Mouse (Mus musculus) left cerebral cortex, postnatal 4 days (tissue): Measurements from ENCODE around the gene Top1. TPM values are rescaled to one million over a fixed set of nuclear protein-coding genes. Genes with fewer than 3 reads are reported as not detected.
A peak's percentile ranks its signal among the peaks of the same experiment; 100 is the strongest.

Experiments
- DNase-seq: peaks from one replicate; pipeline ENCODE4 v3.0.0-alpha.2; 2022
- intact Hi-C: fragments of 180-260 bp; cut with DNase I; formaldehyde crosslinking; loops from one replicate; pipeline ENCODE4 v1.15.1; 2025
- total RNA-seq, 2 experiments: library from RNA; stranded (reverse); gene quantifications; 2 replicates each; pipeline ENCODE4 v1.2.3; 2021

The Top1 gene
- total RNA-seq, 2 experiments from 2014 or later: 105 to 122 TPM

DNA sequence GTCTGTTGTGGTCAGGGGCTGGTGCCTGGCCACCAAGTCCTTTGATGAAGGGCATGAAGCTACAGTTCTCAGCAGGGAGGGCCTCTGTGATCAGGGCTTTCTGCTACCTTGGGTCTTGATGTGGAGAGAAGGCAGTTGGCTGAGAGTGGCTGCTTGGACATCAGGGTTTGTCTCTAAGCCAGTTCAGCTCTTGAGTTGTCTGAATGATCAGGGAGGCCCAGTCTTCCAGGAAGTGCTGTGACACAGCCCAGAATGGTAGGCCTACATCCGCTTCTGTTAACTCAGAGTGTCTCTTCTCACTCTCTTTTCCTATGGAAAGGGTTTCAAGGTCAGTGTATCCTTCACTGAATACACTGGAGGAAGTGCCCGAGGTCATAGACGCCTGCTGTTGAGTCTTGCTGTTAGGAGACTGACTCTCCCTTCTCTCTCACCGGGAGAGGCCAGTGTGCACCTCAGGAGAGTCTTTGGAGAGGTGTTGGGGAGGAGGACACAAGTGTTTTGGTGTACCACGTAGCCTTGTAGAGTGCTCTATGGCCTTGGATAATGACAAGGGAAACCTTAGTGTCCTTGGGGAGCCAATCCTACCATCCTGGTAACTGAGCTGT is 90.1 kb downstream of the Top1 start:
- intact Hi-C loops: no loop called here
- no peak for DNase-seq

DNA sequence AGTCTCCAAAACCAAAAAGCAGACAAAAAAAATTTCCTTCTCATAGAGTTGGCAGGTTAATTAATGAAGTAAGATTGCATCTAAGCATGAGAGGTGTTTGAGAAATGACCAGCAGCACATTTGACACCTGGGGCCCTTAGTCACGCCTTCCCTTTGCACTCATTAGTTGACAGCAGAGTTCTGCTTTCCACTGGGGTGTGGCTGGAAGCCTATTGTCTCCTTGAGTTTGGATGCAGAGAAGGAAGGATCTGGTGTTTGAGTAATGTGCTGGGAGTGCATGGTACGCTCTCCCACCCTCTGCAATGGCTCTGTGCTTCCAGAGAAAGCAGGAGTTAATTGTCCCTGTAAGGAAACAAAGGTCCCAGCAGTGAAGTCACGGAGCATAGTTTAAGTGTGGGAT is 90.8 kb downstream of the Top1 start:
- no peak for DNase-seq

DNA sequence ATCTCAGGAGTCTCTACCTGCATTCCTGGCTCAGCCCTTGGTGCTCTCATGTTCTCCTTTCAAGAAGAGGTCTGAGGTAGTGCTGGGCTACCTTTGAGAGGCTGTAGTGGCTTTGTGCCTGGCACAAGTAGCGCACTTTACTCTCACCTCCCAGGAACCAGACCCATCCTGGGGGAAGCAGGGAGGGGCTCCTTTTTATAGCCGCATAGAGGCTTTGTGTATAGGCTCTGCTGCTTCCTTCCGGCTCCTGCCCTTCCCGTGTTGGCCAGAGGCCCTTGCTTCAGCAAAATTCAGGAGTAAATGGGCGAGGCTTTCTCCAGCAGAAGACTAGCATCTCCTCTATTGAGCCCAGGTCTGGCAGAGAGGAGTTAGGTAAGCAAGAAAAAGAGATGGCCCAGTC is 92.7 kb downstream of the Top1 start:
- intact Hi-C loops: no loop called here
- DNase-seq: no peak

More for the DNA sequence above, 90.8 kb downstream of the Top1 start:
- intact Hi-C loops: no loop called here

DNA sequence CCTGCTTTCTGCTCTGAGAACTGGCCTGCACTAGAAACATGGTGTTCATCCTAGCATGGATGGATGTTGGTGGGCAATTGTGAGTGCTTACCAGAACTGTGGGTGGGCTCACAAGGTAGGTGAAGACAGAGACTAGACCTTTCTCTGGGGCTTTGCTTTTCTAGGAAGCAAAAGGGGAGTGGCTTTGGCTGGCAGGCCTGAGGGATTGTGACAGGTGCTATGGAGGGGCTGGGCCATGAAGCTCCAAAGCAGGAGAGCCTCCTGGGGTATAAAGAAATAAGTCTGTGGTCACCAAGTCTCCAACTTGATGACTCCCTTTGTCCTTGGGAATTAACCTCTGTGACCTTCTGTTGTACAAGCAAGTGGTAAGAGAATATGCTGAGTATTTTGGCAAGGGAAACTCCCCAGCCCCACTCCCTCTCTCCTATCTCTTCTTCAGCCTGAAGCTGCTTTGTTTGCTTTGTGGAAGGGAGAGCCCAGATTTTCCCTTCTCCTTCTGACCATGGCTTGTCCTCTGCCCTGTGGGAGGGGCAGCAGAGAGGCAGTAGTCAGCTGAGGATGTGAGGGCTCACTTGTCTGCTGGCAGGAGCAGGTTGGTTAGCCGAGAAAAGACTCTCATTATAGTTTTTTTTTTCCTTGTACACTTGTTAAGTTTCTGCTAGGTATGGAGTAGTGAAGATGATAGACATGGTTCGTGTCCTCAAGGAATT is 94.1 kb downstream of the Top1 start:
- intact Hi-C loops: no loop called here
- no peak for DNase-seq

DNA sequence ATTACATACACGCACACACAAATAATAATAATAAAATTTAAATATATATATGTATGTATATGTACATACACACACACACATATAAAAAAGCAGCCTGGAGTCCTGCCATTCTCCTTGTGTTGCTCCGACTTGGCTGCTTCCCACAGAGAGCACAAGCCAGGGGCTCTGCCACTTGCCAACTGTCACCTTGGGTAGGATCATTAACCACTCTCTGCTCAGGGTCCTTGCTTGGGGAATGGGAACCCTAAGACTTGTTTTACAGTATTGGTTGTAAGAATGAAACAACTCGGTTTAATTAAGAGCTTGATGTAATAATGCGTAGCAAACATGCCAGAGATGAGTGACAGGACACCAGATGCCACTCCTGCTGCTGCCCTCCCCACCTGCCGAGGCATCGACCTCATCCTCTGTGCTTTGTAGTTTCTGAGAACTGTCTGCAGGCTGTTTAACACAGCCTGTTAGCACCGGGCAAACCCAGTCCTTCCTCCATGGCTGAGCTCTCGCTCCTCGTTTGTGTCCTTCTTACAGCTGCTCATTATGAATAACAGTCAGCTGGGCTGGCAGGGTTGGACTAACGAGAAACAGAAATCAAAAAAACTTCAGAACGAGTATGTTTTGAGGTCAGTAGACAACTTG is 95.0 kb downstream of the Top1 start:
- intact Hi-C loops: no loop called here
- DNase-seq: peak; percentile 45

DNA sequence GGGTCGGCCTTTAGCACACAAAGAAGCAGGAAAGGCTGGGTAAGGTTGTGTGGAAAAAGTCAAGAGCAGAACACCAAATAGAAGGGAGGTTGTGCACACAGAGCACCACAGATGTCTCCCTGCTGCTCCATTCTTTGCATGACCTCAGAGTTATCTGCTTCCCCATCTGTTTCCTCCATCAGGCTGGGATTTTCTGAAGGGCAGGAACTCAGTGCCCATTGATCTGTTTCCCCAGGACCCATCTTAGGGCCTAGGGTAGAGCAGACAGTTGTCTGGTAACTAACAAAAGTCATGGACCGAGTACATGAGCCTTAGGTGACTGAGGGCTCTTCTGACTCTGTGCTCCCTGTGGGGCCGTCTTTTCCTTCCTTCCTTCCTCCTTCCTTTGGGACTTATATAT is 95.9 kb downstream of the Top1 start:
- intact Hi-C loops: no loop called here
- DNase-seq: no peak

DNA sequence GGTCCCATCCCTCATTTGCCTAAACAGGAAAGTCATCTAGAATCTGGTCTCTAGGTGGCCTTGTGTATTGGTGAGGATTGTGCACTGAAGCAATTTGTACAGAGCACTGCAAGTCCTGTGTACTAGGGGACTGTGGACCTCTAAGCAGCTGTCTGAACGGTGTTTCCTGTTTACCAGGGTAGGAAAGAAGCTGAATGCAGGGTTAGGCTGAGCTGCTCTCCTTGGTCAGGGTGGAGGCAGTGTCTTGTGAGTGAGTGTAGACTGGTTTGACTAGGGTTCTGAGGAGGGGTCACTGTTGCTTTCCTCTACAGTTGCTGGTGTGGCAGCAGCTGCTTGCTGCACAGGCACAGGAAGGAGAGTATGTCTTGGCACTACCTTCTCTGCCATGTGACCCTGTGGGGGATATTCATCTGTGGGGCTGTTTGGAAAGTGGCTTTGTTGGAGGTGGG is 96.5 kb downstream of the Top1 start:
- intact Hi-C loops: no loop called here
- no peak for DNase-seq

DNA sequence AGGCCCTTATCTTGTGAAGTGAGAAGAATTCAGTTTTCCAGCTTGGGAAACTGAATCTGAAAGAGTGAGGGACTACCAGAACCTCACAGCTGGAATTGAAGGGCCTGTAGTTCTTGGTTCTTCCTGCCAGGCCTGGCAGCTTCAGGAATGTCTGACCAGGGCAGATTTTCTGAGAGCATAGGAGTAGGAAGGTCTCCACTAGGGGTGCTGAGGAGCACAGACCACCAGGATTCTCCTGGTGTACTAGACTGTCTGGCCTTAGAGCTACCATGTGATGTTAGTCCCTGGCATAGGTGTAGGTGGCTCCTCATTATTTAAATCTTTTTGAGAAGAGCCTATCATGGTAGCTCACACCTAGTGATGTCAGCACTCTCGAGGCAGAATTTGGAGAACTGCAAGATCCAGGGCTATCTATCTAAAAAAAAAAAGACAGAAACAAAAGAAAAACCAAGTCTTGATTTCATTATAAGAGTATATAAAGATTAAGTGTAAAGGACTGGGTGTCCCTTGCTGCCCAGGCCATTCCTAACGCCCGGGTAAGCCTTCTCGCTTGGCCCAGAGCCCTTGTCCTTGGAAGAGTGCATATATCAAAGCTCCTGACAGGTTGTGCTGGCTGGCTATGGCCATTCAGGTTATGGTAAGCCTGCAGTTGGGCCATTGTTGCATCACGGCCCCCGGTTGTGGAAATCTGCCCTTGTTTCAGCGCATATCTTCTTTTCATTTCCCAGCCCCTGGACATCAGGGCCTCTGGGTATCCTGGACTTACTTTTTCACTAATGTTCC is 98.5 kb downstream of the Top1 start:
- intact Hi-C loops: no loop called here
- peak; percentile 78 for DNase-seq

DNA sequence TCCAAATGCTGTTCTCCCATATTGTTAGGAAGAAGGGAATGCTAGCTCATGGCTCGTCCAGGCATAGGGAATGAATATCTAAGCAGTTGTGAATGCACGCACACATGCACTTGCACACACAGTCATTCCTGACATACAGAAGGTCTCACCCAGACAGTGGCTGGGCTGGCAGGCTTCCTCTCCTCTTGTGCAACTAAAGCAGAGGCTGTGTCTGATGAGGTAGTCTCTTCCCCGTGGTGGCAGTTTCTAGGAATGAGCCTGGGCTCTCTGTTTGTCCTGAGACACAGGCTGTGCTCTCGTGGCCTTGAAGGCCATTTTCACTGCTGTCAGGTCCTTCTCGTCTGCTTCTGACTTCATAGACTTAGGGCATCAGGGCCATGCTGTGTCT is 99.1 kb downstream of the Top1 start:
- no peak for DNase-seq
- intact Hi-C loops: no loop called here

DNA sequence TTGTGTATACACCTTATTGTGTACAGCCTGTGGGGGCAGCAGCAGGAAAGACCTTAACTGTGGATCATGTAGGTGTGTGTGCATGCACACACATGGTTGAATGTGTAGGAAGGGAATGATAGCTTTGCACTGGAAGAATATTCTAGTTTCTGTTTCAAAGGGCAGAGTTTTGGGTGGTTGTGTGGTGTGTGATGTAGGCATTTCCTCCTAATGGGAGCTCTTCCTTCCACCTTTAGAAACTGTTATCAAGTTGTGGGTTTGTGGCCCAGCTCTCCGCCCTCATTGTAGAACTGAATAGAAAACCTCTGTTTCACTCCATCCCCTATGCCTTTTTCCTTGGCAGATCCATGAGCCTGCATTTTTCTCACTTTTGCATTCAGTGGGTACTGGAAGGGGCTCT is 99.8 kb downstream of the Top1 start:
- intact Hi-C loops: no loop called here
- DNase-seq: no peak

DNA sequence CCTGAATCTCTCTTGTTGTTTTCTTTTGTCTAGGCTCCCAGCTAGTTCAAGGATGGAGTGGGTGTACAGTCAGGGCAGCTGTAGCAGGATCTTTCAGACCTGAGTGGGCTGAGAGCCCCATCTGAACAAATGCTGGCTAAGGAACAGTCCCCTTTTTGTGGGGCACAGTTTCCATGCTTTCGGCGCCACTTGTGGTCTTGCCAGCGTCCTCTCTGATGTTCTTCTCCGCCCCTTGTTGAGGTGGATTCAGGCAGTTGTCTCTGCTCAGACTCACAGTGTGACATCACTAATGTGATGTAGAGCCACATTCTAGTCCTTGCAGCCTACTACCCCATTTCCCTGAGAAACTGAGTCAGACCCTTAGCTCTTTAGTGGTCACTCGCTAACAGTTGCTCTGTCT is 100.9 kb downstream of the Top1 start:
- no peak for DNase-seq
- intact Hi-C loops: no loop called here

DNA sequence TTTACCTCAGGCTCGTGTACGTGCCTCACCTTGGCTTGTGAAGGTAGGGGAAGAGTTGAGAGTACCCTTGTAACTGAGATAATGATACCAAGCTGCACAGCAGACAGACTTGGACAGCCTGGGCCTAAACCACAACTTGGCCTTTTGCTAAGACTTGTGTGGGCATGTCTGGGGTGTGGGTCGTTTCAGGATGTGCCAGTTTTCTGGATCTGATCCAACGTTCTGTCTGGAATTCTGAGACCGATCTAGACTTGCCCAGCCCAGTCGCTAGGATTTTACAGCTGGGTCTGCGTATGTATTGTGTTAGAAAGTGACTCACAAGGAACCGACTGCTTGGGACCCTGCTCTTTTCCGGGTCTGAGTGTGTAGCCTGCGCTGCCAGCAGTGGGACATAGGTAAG is 101.4 kb downstream of the Top1 start:
- intact Hi-C loops: no loop called here
- DNase-seq: no peak

DNA sequence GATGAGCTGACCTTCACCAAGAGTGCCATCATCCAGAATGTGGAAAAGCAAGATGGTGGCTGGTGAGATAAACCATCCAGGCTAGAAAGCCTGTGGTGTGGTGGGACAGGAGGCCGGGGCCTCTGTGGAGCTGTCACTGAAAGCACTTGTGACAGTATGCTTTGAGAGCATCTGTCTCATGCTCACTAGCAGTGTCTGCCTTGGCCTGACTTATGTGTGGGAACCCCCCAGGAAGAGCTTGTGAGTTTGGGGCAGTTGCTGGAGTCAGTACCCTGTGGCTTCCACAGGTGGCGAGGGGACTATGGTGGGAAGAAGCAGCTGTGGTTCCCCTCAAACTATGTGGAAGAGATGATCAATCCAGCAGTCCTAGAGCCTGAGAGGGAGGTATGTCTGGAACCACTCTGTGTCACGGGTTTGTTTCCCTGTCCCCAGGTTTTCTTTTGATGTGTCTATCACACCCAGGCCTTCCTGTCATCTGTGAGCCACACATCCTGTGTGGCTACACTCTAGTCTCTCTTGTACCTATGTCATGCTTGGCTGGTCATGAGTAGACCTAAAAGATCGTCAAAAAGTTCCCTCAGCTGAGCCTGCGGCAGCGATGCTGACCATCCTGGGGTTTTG is 111.0 kb downstream of the Top1 start:
- intact Hi-C loops: no loop called here
- no peak for DNase-seq

DNA sequence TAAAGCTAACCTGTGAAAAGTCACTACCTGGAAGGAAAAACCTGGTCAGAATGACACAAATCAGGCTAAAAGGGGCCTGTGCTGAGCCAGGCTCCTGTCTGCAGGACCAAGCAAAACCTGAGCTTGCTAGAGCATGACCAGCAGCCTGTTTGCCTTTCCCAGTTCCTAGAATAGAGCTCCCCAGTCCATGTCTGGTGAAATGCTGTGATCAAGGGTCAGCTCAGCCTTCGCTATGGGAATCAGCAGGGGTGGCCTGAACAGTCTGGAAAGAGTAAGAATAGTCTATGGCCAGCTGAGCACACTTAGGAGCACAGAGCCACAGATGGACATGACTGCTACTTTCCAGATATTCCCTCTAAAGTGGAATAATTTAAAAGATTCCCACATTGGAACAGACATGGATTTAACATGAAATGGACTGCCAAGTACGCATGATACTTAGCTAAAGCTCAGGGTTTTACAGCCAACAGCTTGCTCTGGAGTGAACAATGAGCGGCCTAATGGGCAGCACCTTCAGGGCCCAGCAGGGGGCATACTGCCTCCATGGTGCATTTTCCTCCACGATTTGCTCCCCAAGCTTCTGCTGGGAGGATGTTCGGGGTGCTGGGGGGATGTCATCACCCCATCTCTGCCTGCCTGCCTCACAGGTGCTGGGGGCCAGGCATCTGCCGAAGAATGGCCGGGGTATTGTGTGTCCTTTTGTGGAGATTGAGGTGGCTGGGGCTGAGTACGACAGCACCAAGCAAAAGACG is 114.9 kb downstream of the Top1 start:
- intact Hi-C loops: loop anchor here (10.0 kb wide), 1 partner anchor 114 kb away; the partner anchor contains the start of gene Zhx3
- no peak for DNase-seq

DNA sequence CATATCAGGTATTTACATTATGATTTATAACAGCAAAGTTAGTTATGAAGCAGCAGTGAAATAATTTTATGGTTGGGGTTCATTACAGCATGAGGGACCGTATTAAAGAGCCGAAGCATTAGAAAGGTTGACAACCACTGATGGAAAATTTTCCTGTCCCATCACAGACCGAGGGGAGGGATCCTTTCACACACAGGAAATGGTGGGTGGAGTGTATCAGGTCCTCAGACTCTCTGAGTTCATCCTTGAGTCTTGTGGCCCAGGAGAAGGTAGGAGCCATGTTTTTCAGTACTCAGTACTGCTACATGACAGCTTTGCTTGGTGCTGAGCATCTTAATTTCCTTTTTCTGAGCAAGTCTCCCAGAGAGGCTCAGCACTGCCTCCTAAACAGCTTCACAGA is 118.1 kb downstream of the Top1 start:
- intact Hi-C loops: loop anchor here (10.0 kb wide), 1 partner anchor 111 kb away; the partner anchor contains the start of gene Zhx3
- DNase-seq: no peak

DNA sequence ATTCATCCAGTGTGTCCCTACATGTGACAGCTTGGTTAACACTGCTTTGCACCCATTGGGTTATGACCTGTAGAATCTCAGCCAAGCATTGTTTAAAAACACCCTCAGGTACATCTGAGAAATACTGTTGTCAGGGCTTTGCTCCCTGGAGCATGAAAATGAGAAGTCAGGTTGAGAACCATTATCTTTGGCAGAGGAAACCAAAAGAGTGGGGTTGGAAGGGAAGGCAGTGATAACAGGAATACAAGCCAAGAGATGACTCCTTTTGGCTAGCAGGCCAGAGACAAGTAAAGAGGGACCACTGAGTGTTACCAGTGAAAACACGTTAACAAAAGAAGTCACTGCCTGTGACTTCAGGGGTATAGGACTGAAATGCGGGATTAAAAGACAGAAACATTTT is 118.7 kb downstream of the Top1 start:
- DNase-seq: no peak
- intact Hi-C loops: loop anchor here (10.0 kb wide), 1 partner anchor 110 kb away; the partner anchor contains the start of gene Zhx3

DNA sequence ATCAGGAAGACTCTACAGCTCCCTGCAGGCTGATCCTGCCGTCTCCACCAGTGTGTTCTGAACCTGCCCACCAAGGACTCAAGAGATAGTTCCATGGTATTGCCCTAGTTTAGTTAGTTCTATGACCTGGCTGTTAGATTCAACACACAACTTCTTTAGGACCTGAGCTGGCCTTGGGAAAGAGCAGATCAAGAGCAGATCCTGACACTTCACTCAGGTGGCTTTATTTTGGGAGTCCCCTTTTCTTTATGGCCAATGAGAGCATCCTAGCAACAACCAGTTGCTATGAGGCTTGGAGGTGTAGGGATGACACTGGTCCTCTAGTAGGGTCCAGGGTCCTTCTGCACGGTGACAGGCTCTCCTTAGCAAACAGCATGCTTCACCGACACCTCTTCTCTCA is 119.4 kb downstream of the Top1 start:
- DNase-seq: no peak
- intact Hi-C loops: loop anchor here (10.0 kb wide), 1 partner anchor 110 kb away; the partner anchor contains the start of gene Zhx3

DNA sequence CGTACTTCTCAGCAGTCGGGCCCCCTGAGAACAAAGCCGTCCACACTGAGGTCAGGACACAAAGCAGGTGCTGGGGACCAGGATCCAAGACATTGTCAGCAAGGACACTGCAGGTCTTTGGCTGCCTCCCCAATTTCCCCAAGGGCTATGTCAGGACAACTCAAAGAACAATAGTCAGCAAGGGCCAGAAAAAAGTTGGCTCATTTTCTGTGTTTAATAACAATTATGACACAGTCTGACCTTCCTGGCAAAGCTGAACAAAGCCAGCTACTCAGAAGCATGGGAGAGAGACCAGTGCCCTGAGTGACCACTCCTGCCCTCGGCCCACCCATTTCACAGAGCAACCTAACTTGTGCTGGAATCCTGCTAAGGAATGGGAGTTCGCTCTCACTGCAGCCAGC is 120.7 kb downstream of the Top1 start:
- intact Hi-C loops: loop anchor here (10.0 kb wide), 1 partner anchor 108 kb away; the partner anchor contains the start of gene Zhx3
- peak; percentile 28 for DNase-seq

DNA sequence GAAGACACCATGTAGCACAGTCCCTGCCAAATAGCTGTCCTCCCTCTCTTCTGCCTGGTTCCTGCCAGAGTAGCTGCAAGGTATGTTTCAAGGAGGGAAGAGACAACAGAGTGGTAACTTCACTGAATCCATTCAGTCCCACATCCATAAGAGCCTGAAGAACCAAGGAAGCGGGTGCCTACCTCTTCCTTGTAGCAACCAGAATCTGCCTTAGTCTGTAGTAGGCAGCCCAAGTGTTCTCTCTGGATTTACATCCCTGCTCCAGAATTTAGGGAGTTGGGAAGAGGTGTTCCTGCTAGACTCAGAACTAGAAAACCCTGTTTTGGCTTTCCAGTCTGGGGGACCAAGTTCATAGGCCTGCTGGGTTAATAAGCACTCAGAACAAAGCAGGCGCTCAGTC is 121.5 kb downstream of the Top1 start:
- DNase-seq: no peak
- intact Hi-C loops: loop anchor here (10.0 kb wide), 1 partner anchor 108 kb away; the partner anchor contains the start of gene Zhx3
